Mouse (Mus musculus): ENCODE results near the gene Nat8f3.
A peak's percentile ranks its signal among the peaks of the same experiment; 100 is the strongest.
"Not testable (repeated sequence)": the region's sequence is repeated elsewhere in the genome, so short reads cannot be mapped to it uniquely, and the experiment has no call there.

Gene Nat8f3

GRCm38 (mm10) chr6:85765532-85765931 is at the start of gene Nat8f3:
Gene Nat8f3, minus strand, starts transcription at chr6:85765754.
- peak; percentile 4 for DNase-seq (ENCODE audit: low read depth, low spot score)

DNA sequence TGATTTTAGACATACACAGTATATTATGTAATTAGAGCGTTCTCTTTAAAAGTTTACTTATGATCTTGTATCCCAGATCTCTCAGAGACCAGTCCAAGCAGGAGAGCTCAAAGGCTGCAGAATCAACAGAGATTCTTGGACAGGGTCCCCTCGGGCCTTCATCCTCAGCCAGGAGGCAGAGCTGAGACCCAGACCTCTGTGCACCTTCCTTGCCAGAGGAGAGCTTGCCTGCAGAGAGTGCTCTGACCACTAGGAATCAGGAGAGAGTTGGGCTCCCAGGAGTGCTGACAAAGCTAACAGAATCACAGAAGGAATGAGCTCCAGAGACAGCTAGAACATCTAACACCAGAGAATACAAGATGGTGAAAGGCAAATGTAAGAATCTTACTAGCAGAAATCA is 47.8 kb upstream of the Nat8f3 start:
- DNase-seq (ENCODE audit: low read depth, low spot score) = no peak

- DNase-seq (ENCODE audit: low read depth, low spot score) = not testable (repeated sequence)
Measured at GRCm38 (mm10) chr6:85810942-85811537, 45.5 kb upstream of the Nat8f3 start.

GRCm38 (mm10) chr6:85810514-85810913 is 45.0 kb upstream of the Nat8f3 start:
- DNase-seq (ENCODE audit: low read depth, low spot score) = not testable (repeated sequence)

GRCm38 (mm10) chr6:85809784-85810183 is 44.2 kb upstream of the Nat8f3 start:
- not testable (repeated sequence) for DNase-seq (ENCODE audit: low read depth, low spot score)

DNA sequence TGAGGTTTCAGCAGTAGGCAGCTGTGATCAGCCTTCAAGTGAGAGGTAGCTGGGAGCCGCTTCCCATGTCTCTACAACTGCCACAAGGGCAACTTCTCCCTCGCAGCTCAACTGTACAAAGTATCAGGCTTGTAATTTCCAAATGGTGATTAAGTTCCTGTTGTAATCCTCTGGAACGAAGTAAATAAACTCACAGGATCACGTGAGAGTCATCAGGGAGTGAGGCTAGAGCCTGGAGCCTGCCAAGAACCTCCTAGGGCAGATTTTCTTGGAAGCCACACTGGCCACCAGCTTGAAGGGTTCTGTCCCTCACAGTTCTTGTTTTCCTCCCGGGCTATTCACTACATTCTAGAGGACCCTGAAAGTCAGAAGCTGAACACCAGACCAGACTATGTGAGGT is 37.6 kb upstream of the Nat8f3 start:
- not testable (repeated sequence) for DNase-seq (ENCODE audit: low read depth, low spot score)

GRCm38 (mm10) chr6:85763127-85764070 is 2.2 kb downstream of the Nat8f3 start:
- DNase-seq (ENCODE audit: low read depth, low spot score) = not testable (repeated sequence)

- DNase-seq (ENCODE audit: low read depth, low spot score) = not testable (repeated sequence)
Measured at GRCm38 (mm10) chr6:85762678-85763077, 2.9 kb downstream of the Nat8f3 start.

DNA sequence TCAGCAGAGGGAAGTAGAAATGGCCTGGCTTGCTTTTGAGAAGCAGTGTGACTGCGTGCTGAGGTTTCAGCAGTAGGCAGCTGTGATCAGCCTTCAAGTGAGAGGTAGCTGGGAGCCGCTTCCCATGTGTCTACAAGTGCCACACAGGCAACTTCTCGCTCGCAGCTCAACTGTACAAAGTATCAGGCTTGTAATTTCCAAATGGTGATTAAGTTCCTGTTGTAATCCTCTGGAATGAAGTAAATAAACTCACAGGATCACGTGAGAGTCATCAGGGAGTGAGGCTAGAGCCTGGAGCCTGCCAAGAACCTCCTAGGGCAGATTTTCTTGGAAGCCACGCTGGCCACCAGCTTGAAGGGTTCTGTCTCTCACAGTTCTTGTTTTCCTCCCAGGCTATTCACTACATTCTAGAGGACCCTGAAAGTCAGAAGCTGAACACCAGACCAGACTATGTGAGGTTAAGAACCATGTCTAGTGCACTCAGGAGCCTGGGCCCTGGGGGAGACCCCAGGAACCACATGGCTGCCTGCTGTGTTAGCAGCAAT is 9.8 kb downstream of the Nat8f3 start:
- DNase-seq (ENCODE audit: low read depth, low spot score) = not testable (repeated sequence)

- DNase-seq (ENCODE audit: low read depth, low spot score) = peak; percentile 0
Measured at GRCm38 (mm10) chr6:85713105-85713504, 52.4 kb downstream of the Nat8f3 start, which contains the start of gene Nat8f7. Gene Nat8f7, minus strand, starts transcription at chr6:85713205.

DNA sequence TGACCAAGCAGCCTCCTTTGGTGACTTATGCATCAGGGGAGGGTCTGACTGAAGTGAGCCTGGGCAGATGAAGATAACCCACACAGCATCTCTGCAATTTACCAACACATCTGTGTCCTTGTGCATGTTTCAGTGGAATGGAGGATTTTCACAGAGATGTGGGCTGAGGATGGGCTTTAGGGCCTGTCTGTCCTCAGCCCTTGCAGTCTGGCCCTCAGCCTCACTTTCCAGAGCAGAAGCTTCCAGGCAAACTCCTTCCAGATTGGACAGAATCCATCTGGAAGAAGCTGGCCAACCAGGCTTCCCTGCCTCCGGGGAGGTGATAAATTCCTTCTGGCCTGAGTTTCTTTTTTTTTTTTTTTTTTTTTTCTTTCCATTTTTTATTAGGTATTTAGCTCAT is 55.9 kb downstream of the Nat8f3 start:
- DNase-seq (ENCODE audit: low read depth, low spot score) = not testable (repeated sequence)

GRCm38 (mm10) chr6:85709206-85709605 is 56.3 kb downstream of the Nat8f3 start:
- DNase-seq (ENCODE audit: low read depth, low spot score) = not testable (repeated sequence)

GRCm38 (mm10) chr6:85701943-85702342 is 63.6 kb downstream of the Nat8f3 start:
- DNase-seq (ENCODE audit: low read depth, low spot score) = not testable (repeated sequence)
